Mouse (Mus musculus): ENCODE results near the gene Rhag.

Gene Rhag

GRCm38 (mm10) chr17:40810934-40811333, at the start of gene Rhag:
Rhag (plus strand) TSS chr17:40811126.
- DNase-seq (ENCODE audit: low spot score in 2 of 2): no peak

GRCm38 (mm10) chr17:40763662-40764061, 47.3 kb upstream of the Rhag start:
- DNase-seq (ENCODE audit: low spot score in 2 of 2): no peak

GRCm38 (mm10) chr17:40767120-40767519, 43.8 kb upstream of the Rhag start:
- no peak for DNase-seq (ENCODE audit: low spot score in 2 of 2)

- no peak for DNase-seq (ENCODE audit: low spot score in 2 of 2)
Observed at GRCm38 (mm10) chr17:40789877-40790276, 21.0 kb upstream of the Rhag start.

- DNase-seq (ENCODE audit: low spot score in 2 of 2): no peak
Observed at GRCm38 (mm10) chr17:40793921-40794854, 16.7 kb upstream of the Rhag start.

- DNase-seq (ENCODE audit: low spot score in 2 of 2): no peak
Observed at GRCm38 (mm10) chr17:40802707-40803340, 8.1 kb upstream of the Rhag start.

GRCm38 (mm10) chr17:40806550-40806949, 4.4 kb upstream of the Rhag start:
- DNase-seq (ENCODE audit: low spot score in 2 of 2): no peak

GRCm38 (mm10) chr17:40806953-40807572, 3.9 kb upstream of the Rhag start, which contains the start of gene Crisp2:
Crisp2 (minus strand) TSS chr17:40807003.
- no peak for DNase-seq (ENCODE audit: low spot score in 2 of 2)

GRCm38 (mm10) chr17:40808071-40808470, 2.9 kb upstream of the Rhag start:
- no peak for DNase-seq (ENCODE audit: low spot score in 2 of 2)

GRCm38 (mm10) chr17:40811560-40811959, 634 bp downstream of the Rhag start:
- no peak for DNase-seq (ENCODE audit: low spot score in 2 of 2)

GRCm38 (mm10) chr17:40812259-40812658, 1.3 kb downstream of the Rhag start:
- DNase-seq (ENCODE audit: low spot score in 2 of 2): no peak

- no peak for DNase-seq (ENCODE audit: low spot score in 2 of 2)
Observed at GRCm38 (mm10) chr17:40817340-40817943, 6.5 kb downstream of the Rhag start.

- no peak for DNase-seq (ENCODE audit: low spot score in 2 of 2)
Observed at GRCm38 (mm10) chr17:40821477-40821876, 10.6 kb downstream of the Rhag start.

GRCm38 (mm10) chr17:40823817-40824216, 12.9 kb downstream of the Rhag start:
- peak in 1 of 2 experiments; percentile 16 for DNase-seq (ENCODE audit: low spot score in 2 of 2)

- peak in 1 of 2 experiments; percentile 23 for DNase-seq (ENCODE audit: low spot score in 2 of 2)
Observed at GRCm38 (mm10) chr17:40824549-40824948, 13.6 kb downstream of the Rhag start.

- DNase-seq (ENCODE audit: low spot score in 2 of 2): no peak
Observed at GRCm38 (mm10) chr17:40831870-40832269, 20.9 kb downstream of the Rhag start.

- peak; percentile 16 to 19 for DNase-seq (ENCODE audit: low spot score in 2 of 2)
Observed at GRCm38 (mm10) chr17:40837308-40837707, 26.4 kb downstream of the Rhag start.

GRCm38 (mm10) chr17:40855065-40855464, 44.1 kb downstream of the Rhag start:
- no peak for DNase-seq (ENCODE audit: low spot score in 2 of 2)

GRCm38 (mm10) chr17:40868952-40869747, 58.2 kb downstream of the Rhag start:
- no peak for DNase-seq (ENCODE audit: low spot score in 2 of 2)

GRCm38 (mm10) chr17:40872626-40873025, 61.7 kb downstream of the Rhag start:
- DNase-seq (ENCODE audit: low spot score in 2 of 2): no peak

- DNase-seq (ENCODE audit: low spot score in 2 of 2): no peak
Observed at GRCm38 (mm10) chr17:40873582-40874011, 62.7 kb downstream of the Rhag start.
